Mouse (Mus musculus): ENCODE data around the gene Ankzf1. TPM values are rescaled to one million over a fixed set of nuclear protein-coding genes. Genes with fewer than 3 reads are reported as not detected.

Ankzf1 gene
- total RNA-seq (2021) = 10 to 100 TPM; 26.1 to 26.8 TPM
- long read RNA-seq, partial matches to known transcripts = 10 of 35 reads
- long read RNA-seq, other reads (novel, unspliced or antisense) = 21 of 35 reads

- DNase-seq (ENCODE audit: low spot score in 2 of 2) = peak; percentile 97 to 98
Measured at GRCm38 (mm10) chr1:75191622-75192402, at the start of gene Ankzf1, which contains the start of gene Atg9a. Gene Ankzf1 (plus strand): TSS chr1:75192151. Gene Atg9a (minus strand): TSS chr1:75192196.

GRCm38 (mm10) chr1:75142301-75143261, 49.4 kb upstream of the Ankzf1 start, which contains the start of the genes Cnppd1 and Retreg2:
Gene Cnppd1 (minus strand): TSS chr1:75142711.
Gene Retreg2 (plus strand): TSS chr1:75142778.
- DNase-seq (ENCODE audit: low spot score in 2 of 2) = peak; percentile 93 to 97

- DNase-seq (ENCODE audit: low spot score in 2 of 2) = no peak
Measured at GRCm38 (mm10) chr1:75145589-75145988, 46.4 kb upstream of the Ankzf1 start.

- DNase-seq (ENCODE audit: low spot score in 2 of 2) = no peak
Measured at GRCm38 (mm10) chr1:75147411-75148135, 44.4 kb upstream of the Ankzf1 start.

- no peak for DNase-seq (ENCODE audit: low spot score in 2 of 2)
Measured at GRCm38 (mm10) chr1:75148727-75149126, 43.2 kb upstream of the Ankzf1 start.

DNA sequence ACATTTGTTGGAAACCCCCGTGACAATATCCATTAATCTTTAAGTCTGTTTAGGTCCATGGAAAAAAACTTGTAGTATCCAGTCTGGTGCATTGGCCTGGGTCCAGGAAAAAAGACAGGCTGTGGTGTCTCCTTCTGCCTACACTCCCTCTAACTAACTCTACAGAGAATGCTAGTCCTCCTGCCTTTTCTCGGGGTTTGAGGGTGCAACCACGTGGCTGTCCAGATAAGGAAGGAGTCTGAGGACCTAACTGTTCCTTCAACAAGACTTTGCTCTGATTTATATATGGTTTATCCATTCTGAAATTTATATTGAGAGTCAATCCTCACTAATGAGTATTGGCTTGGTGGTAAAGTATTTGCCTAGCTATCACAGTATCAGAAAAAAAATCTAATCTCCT, 36.1 kb upstream of the Ankzf1 start:
- no peak for DNase-seq (ENCODE audit: low spot score in 2 of 2)

GRCm38 (mm10) chr1:75158990-75159389, 33.0 kb upstream of the Ankzf1 start:
- DNase-seq (ENCODE audit: low spot score in 2 of 2) = no peak

DNA sequence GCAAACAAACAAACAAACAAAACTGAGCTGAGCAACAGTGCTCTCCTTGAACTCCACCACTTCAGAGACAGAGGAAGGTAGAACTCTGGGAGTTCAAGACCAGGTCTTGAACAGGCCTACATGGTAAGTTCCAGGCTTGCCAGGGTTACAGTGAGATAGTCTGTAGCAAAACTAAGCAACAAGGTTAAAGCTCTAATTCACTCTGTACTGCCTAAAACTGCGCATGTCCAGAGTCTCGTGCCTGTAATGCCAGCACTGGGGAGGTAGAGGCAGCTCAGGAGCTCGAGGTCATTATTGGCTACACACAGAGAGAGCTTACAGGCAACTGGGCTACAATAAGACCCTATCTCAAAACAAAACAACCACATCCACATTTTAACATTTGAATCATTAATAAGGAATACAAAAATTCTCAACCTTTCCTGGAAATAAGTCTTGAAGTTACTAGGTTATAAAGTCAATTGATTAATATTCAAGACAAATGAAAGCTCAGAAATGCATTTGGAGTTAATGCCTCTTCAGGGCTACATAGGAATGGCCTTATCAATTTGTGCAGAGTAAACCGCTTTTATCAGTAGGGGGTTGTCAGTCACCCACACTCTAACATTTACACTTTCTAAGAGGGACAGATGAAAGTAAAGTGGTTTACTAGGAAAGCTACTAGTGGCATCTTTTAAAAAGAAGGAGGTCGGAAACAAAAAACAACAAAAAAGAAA, 32.3 kb upstream of the Ankzf1 start:
- no peak for DNase-seq (ENCODE audit: low spot score in 2 of 2)

DNA sequence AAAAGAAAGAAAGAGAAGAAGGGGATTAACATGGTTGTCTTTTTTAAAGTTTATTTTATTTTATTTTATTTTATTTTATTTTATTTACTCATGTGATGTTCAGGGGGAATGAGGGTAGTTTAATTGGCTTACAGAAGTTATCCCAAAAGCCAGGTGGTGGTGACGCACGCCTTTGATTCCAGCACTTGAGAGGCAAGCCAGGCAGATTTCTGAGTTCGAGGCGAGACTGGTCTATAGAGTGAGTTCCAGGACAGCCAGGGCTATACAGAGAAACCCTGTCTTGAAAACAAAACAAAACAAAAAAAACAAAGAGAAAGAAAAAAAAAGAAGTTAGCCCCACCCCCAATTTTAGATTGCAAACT, 31.7 kb upstream of the Ankzf1 start:
- DNase-seq (ENCODE audit: low spot score in 2 of 2) = no peak

DNA sequence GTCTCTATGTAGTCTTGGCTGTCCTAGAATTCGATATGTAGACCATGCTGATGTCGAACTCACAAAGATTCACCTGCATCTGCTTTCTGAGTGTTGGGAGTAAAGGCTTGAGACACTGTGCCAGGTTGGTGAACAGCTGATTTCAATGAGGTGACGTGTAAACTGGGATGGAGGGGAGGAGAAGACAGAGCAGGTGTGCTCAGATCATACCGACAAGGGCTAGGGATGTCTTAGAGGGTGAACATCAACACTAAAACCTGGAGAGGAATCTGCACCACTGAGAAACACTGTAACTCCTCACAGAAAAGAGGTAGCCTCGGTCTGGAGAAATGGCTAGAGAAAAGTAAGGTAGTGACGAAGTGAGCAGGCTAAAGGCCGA, 23.9 kb upstream of the Ankzf1 start:
- no peak for DNase-seq (ENCODE audit: low spot score in 2 of 2)

- DNase-seq (ENCODE audit: low spot score in 2 of 2) = peak; percentile 91 to 95
Measured at GRCm38 (mm10) chr1:75168472-75169464, 23.2 kb upstream of the Ankzf1 start, which contains the start of gene Zfand2b. Gene Zfand2b (plus strand): TSS chr1:75168646.

DNA sequence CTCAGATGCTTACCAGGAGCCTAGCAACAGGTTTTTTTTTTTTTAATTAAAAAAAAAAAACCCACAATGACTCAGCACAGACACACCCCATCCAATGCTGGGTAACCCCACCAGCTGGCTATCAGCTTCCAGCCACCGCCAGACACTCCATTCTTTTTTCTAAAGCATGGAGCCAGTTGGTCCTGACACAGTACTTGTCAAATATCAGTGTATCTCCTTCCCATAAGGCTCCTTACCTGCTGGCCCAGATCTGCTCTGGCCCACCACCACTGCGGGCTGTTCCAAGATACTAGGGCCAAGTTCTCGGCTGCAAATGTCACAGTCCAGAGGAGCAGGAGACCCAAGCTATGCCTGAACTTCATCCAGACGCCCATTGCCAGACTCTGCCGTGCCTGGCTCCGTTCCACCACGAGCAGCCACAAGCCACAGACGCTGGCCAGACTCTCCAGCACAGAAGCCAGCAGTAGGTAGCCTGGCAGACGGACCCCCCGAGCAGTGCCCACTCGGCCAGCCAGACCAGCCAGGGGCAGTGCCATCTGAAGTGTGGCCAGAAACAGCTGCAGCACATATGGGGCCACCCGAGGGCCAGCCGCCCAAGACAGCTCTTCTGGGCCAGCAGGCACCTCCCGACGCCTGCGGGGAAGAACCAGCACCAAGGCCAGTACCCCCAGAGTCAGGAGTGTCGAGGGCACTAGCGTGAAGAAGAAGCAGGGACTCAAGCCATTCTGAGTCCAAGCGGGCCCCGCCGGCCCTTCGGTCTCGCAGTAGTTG, 12.4 kb upstream of the Ankzf1 start:
- peak in 1 of 2 experiments; percentile 39 for DNase-seq (ENCODE audit: low spot score in 2 of 2)

DNA sequence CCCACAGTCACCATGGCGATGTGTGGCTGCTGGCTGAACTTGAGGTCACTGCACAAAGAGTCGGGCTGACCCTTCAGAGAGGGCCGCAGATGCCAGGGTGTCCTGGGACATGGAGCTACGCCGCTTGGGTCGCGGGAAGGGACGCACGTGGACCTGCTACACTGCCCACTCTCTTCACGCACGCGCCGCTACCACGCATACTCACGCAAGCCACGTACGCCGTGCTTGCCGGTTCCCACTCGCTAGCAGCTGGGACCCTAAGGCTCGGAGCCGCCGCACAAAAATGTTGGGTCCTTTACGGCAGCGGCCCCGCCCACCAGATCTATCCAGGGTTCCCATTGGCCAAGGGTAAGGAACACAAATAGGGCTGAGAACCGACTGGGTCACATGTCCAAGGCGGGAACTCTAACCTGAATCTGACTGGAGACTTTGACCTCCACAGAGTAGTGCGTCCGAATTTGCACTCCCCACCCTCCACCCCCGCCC, 11.8 kb upstream of the Ankzf1 start, which contains the start of gene Abcb6:
Gene Abcb6, minus strand, starts transcription at position 288 of the 486 bp plus-strand sequence.
- DNase-seq (ENCODE audit: low spot score in 2 of 2) = peak; percentile 92 to 95

DNA sequence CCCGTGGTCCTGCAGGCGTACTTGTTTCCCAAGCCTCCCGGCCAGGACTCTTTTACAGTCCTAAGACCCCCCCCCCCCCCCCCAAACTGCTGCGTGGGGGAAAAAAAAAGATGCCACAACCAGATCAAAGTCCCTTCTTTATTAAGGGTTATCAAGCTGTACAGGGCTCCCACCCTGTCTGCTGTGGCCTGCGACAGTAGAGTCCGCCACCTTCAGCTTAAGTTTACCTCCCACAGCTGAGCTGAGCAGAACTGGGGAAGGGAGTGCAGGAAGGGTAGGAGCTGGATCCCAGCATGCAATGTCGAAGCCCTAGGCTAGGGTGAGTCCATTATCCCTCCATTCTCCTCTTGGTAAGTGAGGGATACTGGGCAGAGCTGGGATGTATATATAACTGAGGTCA, 11.2 kb upstream of the Ankzf1 start:
- no peak for DNase-seq (ENCODE audit: low spot score in 2 of 2)

DNA sequence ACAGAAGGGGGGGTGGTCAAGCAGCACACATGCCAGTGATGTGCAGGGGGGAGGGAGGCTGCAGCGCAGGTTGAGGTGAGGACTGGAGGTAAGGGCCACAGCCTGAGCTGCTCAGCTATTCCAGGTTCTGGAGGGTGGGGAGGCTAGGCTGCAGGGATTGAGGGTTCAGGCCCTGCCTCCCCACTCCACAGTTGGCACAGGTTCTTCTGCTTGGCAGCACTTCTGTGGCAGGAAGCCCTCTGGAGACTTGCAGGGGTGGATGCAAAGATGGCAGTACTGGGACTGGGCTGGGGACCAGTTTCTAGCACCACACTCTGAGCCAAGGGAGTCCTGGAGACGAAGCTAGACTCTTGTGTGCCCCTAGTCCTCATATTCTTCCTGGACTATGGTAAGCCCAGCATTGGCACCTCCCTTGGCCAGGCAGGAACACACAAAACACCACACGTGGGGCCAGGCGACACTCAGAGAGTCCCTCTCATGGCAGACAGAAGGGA, 10.5 kb upstream of the Ankzf1 start:
- DNase-seq (ENCODE audit: low spot score in 2 of 2) = no peak

DNA sequence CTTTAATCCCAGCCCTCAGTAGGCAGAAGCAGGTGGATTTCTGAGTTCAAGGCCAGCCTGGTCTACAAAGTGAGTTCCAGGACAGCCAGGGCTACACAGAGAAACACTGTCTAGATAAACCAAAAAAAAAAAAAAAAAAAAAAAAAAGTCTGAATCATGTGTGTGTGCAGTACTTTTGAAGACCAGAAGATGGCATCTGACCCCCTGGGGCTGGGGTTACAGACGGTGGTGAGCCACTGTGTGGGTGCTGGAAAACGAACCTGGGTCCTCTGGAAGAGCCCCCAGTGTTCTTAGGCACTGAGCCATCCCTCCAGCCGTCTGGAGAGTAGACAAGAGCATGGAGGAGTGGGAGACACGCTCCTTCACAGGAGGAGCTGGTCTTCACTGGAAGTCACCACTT, 9.8 kb upstream of the Ankzf1 start:
- no peak for DNase-seq (ENCODE audit: low spot score in 2 of 2)

- DNase-seq (ENCODE audit: low spot score in 2 of 2) = no peak
Measured at GRCm38 (mm10) chr1:75185495-75185894, 6.5 kb upstream of the Ankzf1 start.

DNA sequence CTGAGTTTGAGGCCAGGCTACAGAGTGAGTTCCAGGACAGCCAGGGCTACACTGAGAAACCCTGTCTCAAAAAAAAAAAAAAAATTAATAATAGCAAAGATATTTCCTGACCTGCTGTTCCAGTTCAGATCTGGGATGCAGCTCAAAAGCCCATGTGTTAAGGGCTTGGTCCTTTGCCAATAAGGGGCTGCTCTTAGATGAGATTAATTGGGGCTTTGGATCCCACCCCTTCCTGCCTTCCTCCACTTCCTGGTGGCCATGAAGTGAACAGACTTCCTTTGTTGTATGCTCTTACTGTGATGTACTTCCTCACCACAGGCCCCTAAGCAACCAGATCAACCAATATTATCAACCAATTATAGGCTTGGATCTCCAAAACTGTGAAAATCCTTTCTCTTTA, 4.8 kb upstream of the Ankzf1 start:
- no peak for DNase-seq (ENCODE audit: low spot score in 2 of 2)
